Mouse (Mus musculus) neutrophil, adult 65 days (primary cell): ENCODE data around the gene Dusp3. TPM values are rescaled to one million over a fixed set of nuclear protein-coding genes. Genes with fewer than 3 reads are reported as not detected.

Experiments used
- total RNA-seq: library from RNA; stranded (reverse); gene quantifications from 2 replicates; pipeline ENCODE4 v1.2.4, GENCODE M21; 2023

Gene Dusp3
- total RNA-seq = 17.3 and 33.2 TPM in 2 replicates

GRCm38 (mm10) chr11:101986913-101987312 lies at the start of gene Dusp3:
Gene Dusp3 (minus strand): TSS chr11:101987013.

GRCm38 (mm10) chr11:102028087-102028816 lies 41.4 kb upstream of the Dusp3 start, which contains the start of gene Mpp3:
Gene Mpp3 (minus strand): TSS chr11:102028461.

DNA sequence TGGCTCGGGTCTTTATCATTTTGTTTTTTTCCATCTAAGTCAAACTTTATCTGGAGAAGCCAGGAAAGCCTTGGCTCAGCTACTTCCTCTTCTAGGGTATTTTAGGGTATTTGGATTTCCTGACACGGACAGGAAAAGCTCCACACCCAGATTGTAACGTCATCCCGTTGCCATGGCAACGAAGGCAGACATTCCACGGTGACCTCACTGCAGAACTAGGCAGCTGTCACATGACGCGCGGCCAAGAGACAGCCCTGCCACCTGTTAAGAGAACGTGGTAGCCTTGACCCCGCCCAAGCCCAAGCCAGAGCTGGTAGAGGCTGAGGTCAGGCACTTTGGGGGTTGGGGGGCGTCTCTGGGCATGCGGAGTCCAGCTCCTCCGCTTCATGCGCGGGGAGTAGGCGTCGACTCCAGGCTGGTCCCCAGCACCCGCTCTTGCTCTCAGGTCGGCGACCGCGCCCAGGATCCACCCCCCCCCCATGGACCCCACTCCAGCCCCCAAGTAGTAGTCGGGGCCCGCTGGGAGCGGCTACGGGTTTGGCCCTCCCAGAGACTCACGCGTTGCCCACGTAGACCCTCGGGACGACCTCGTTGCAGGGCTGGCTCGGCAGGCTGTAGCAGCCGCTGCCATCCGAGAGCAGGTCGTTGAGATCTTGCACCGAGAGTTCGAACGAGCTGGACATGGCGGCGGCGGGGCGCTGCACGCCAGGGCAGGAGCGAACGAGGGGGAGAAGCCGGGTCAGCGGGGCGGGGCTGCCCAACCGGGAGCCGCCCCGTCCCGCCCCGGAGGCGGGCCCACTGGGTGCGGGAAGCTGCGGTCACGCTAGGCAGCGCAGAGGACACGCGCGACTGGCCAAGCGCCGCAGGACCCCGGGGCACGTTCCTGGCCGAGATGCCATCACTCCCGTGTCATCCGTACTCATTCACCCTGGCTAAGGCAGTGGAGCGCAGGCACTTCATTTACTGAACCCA lies 2.5 kb downstream of the Dusp3 start, which contains the start of gene Cfap97d1:
Cfap97d1 (plus strand) TSS at position 226 of the 972 bp plus-strand sequence.

DNA sequence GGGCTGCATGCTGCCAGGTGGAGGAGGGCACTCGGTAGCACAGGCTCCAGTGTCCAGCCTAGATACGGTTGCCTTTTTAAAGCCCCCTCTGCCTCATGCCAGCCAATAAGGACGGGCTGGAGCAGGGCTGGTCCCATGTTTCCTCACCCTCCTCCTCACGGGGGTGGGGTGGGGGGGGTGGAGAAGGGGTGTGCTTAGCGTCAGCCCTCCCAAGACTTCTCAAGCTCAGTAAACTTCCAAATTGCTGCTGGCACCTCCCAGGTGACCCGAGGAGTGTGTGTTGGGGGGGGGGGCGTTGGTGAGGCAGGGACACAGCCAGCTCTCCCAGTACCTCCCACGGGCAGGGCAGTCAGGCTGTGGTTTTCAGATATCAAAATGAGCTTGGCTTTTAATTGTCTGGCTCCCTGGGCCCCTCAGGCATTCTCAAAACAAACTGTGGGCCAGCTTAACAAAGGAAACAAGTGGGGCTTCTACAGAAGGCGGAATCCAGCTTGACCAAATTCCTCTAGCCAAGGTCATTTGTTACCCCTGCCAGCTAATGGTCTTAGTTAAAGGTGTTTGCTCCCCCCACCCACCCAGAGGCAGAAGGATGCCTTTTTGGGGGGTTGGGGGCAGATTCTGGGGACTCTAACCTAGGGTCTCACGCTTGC lies 19.7 kb downstream of the Dusp3 start, which contains the start of gene Sost:
Sost (minus strand) TSS at position 51 of the 650 bp plus-strand sequence.

Other genes with a start within 250 kb of the Dusp3 start
- not detected in 2 replicates for gene Etv4, start 201.6 kb downstream of the Dusp3 start, total RNA-seq
- gene Meox1, start 92.6 kb downstream of the Dusp3 start, total RNA-seq = not detected in 2 replicates
- gene Sost, start 20.0 kb downstream of the Dusp3 start, total RNA-seq = not detected in 2 replicates
- not detected in 2 replicates for gene Cfap97d1, start 2.7 kb downstream of the Dusp3 start, total RNA-seq
- gene Mpp3, start 41.4 kb upstream of the Dusp3 start, total RNA-seq = not detected in 2 replicates
- gene Cd300lg, start 54.5 kb upstream of the Dusp3 start, total RNA-seq = 10.3 and 15.6 TPM in 2 replicates
- gene Mpp2, start 101.5 kb upstream of the Dusp3 start, total RNA-seq = 0.18 and 0.69 TPM in 2 replicates
- gene Ppy, start 114.3 kb upstream of the Dusp3 start, total RNA-seq = not detected in 2 replicates
- gene Pyy, start 120.8 kb upstream of the Dusp3 start, total RNA-seq = not detected in 2 replicates
- gene Nags, start 158.5 kb upstream of the Dusp3 start, total RNA-seq = not detected in 2 replicates
- gene Tmem101, start 169.4 kb upstream of the Dusp3 start, total RNA-seq = 9.1 and 9.3 TPM in 2 replicates
- 35.9 and 37.7 TPM in 2 replicates for gene Lsm12, start 198.3 kb upstream of the Dusp3 start, total RNA-seq
- gene G6pc3, start 202.6 kb upstream of the Dusp3 start, total RNA-seq = 14.6 and 15.4 TPM in 2 replicates
- gene Hdac5, start 243.2 kb upstream of the Dusp3 start, total RNA-seq = 128 and 209 TPM in 2 replicates